Mouse (Mus musculus) ES-Bruce4 (cell line): ENCODE results near the gene Cxcl1. TPM values are rescaled to one million over a fixed set of nuclear protein-coding genes. Genes with fewer than 3 reads are reported as not detected.

Experiments
- H3K27ac ChIP-seq: 2 replicates; pipeline ENCODE4 v1.5.1; 2012; ENCODE audit warnings: low read length, inconsistent platforms; ENCODE audit not compliant: insufficient read depth
- H3K27me3 ChIP-seq: 2 replicates; pipeline ENCODE4 v1.6.1; 2012; ENCODE audit warnings: mild to moderate bottlenecking, low read length, inconsistent platforms; ENCODE audit not compliant: control insufficient read depth, poor library complexity, insufficient read depth, severe bottlenecking
- H3K36me3 ChIP-seq: 2 replicates; pipeline ENCODE4 v1.6.1; 2012; ENCODE audit warnings: inconsistent platforms, mild to moderate bottlenecking, low read length, moderate library complexity; ENCODE audit not compliant: control insufficient read depth, poor library complexity, insufficient read depth, severe bottlenecking
- H3K4me1 ChIP-seq: one replicate; pipeline ENCODE4 v1.8.1; 2011; ENCODE audit warnings: low read length; ENCODE audit not compliant: control insufficient read depth, insufficient read depth
- H3K4me3 ChIP-seq: 2 replicates; pipeline ENCODE4 v1.5.1; 2011; ENCODE audit warnings: low read depth, mild to moderate bottlenecking, low read length
- H3K9ac ChIP-seq: 2 replicates; pipeline ENCODE4 v1.6.1; 2012; ENCODE audit warnings: low read depth, mild to moderate bottlenecking, inconsistent platforms; ENCODE audit not compliant: poor library complexity, severe bottlenecking
- H3K9me3 ChIP-seq: replicated peaks from 2 replicates; pipeline ENCODE4 v1.6.1; 2012; ENCODE audit warnings: mild to moderate bottlenecking, low read length, inconsistent platforms; ENCODE audit not compliant: control insufficient read depth, poor library complexity, insufficient read depth, severe bottlenecking
- CTCF ChIP-seq: IDR thresholded peaks from one replicate; pipeline ENCODE4 v1.8.1; 2011; ENCODE audit warnings: low read depth, low read length
- EP300 ChIP-seq: IDR thresholded peaks from 2 replicates; pipeline ENCODE4 v1.6.1; 2011; ENCODE audit warnings: low read depth, low read length; ENCODE audit not compliant: insufficient read depth
- POLR2A ChIP-seq: IDR thresholded peaks from one replicate; pipeline ENCODE4 v1.8.1; 2011; ENCODE audit warnings: low read length; ENCODE audit not compliant: insufficient read depth
- polyA plus RNA-seq: library from polyadenylated mRNA; stranded (reverse); fragments of >200 nt; gene quantifications from 2 replicates; pipeline ENCODE4 v1.2.4, GENCODE M21; 2011; ENCODE audit warnings: low read depth; ENCODE audit not compliant: missing spikeins, insufficient read depth, insufficient read length

Cxcl1 gene
- polyA plus RNA-seq, 1 experiment: not detected

GRCm38 (mm10) chr5:90876045-90876444, 15.0 kb upstream of the Cxcl1 start:
- Histone ChIP-seq H3K27ac (no peak overlapping the region), H3K4me3 (no peak overlapping the region)
- TF ChIP-seq POLR2A (no peak), EP300 (no peak), CTCF (no peak)

GRCm38 (mm10) chr5:90876471-90877172, 14.4 kb upstream of the Cxcl1 start:
- no peak overlapping the region for H3K4me3 ChIP-seq
- TF ChIP-seq CTCF (no peak), POLR2A (no peak), EP300 (no peak)
- H3K9me3 ChIP-seq: no peaks in the 10 kb centered on the region
- no peak overlapping the region for H3K27ac ChIP-seq
- no peaks in the 10 kb centered on the region for H3K4me1 ChIP-seq
- H3K9ac ChIP-seq: no peak overlapping the region
- H3K27me3 ChIP-seq: no peaks in the 10 kb centered on the region
- no peaks in the 10 kb centered on the region for H3K36me3 ChIP-seq

More at GRCm38 (mm10) chr5:90876045-90876444, 15.0 kb upstream of the Cxcl1 start:
- Histone ChIP-seq H3K36me3 (no peaks in the 10 kb centered on the region), H3K9ac (no peak overlapping the region), H3K4me1 (no peaks in the 10 kb centered on the region), H3K27me3 (no peaks in the 10 kb centered on the region), H3K9me3 (no peaks in the 10 kb centered on the region)

GRCm38 (mm10) chr5:90877173-90877512, 13.9 kb upstream of the Cxcl1 start:
- H3K4me3 ChIP-seq: no peak overlapping the region
- H3K36me3 ChIP-seq: no peaks in the 10 kb centered on the region
- H3K9ac ChIP-seq: no peak overlapping the region
- H3K4me1 ChIP-seq: no peaks in the 10 kb centered on the region
- no peaks in the 10 kb centered on the region for H3K27me3 ChIP-seq
- no peak for TF ChIP-seq EP300
- TF ChIP-seq POLR2A: no peak
- TF ChIP-seq CTCF: no peak
- no peaks in the 10 kb centered on the region for H3K9me3 ChIP-seq
- no peak overlapping the region for H3K27ac ChIP-seq

- Histone ChIP-seq H3K27me3 (no peaks in the 10 kb centered on the region), H3K27ac (no peak overlapping the region), H3K4me1 (no peaks in the 10 kb centered on the region), H3K9ac (no peak overlapping the region), H3K36me3 (no peaks in the 10 kb centered on the region), H3K4me3 (no peak overlapping the region), H3K9me3 (no peaks in the 10 kb centered on the region)
- TF ChIP-seq CTCF (no peak), POLR2A (no peak), EP300 (no peak)
These were observed 11.6 kb upstream of the Cxcl1 start for GRCm38 (mm10) chr5:90879307-90880014.

- no peak overlapping the region for H3K27ac ChIP-seq
- H3K9me3 ChIP-seq: no peaks in the 10 kb centered on the region
- no peaks in the 10 kb centered on the region for H3K27me3 ChIP-seq
- H3K36me3 ChIP-seq: no peaks in the 10 kb centered on the region
- H3K4me3 ChIP-seq: no peak overlapping the region
- TF ChIP-seq EP300 (no peak), POLR2A (no peak), CTCF (no peak)
- H3K9ac ChIP-seq: no peak overlapping the region
- no peaks in the 10 kb centered on the region for H3K4me1 ChIP-seq
These were observed 10.6 kb upstream of the Cxcl1 start for GRCm38 (mm10) chr5:90880335-90880850.

- H3K36me3 ChIP-seq: no peaks in the 10 kb centered on the region
- TF ChIP-seq CTCF (no peak), EP300 (no peak), POLR2A (no peak)
- no peak overlapping the region for H3K9ac ChIP-seq
- no peak overlapping the region for H3K27ac ChIP-seq
- no peaks in the 10 kb centered on the region for H3K27me3 ChIP-seq
- H3K4me1 ChIP-seq: no peaks in the 10 kb centered on the region
- H3K9me3 ChIP-seq: no peaks in the 10 kb centered on the region
- no peak overlapping the region for H3K4me3 ChIP-seq
These were observed 10.0 kb upstream of the Cxcl1 start for GRCm38 (mm10) chr5:90881021-90881420.
